Mouse (Mus musculus): ENCODE results near the gene Cactin. TPM values are rescaled to one million over a fixed set of nuclear protein-coding genes. Genes with fewer than 3 reads are reported as not detected.
A peak's percentile ranks its signal among the peaks of the same experiment; 100 is the strongest.

The Cactin gene
- polyA plus RNA-seq, 1 experiment from 2014 or later, result 30.5 TPM

GRCm38 (mm10) chr10:81291511-81292104, 29.3 kb upstream of the Cactin start, which contains the start of gene Tjp3:
Tjp3 (minus strand) TSS chr10:81291581.
- peaks cover 8% of the 10 kb centered on the region; the same call in 1 of the 2 replicates for H3K4me1 ChIP-seq (ENCODE audit: control insufficient read depth, insufficient read depth, low read length)
- 72% methylated on average over 9 of the region's 9 CpGs for WGBS
- no peak within 1 kb of the TSS for H3K27ac ChIP-seq (replicated peaks; ENCODE audit: low read depth, low read length)
- H3K4me3 ChIP-seq (ENCODE audit: low read depth, low read length), result peak within 1 kb of the TSS; percentile 91
- no peaks in the 10 kb centered on the region for H3K36me3 ChIP-seq (replicated peaks; ENCODE audit: control insufficient read depth, insufficient read depth, low read depth, low read length)
- H3K4me2 ChIP-seq (ENCODE audit: low read depth, low read length), result no peak within 1 kb of the TSS
- DNase-seq (ENCODE audit: low spot score) (no peak), ATAC-seq (replicated peaks; ENCODE audit: insufficient number of reproducible peaks, low FRiP score, low TSS enrichment, low read depth) (no peak)
- H3K9me3 ChIP-seq (replicated peaks; ENCODE audit: control insufficient read depth, low read length), result no peaks in the 10 kb centered on the region
- peaks cover 19% of the 10 kb centered on the region for H3K27me3 ChIP-seq (ENCODE audit: control insufficient read depth, insufficient read depth, low read length)
- H3K9ac ChIP-seq (replicated peaks; ENCODE audit: low read length), result no peak within 1 kb of the TSS

DNA sequence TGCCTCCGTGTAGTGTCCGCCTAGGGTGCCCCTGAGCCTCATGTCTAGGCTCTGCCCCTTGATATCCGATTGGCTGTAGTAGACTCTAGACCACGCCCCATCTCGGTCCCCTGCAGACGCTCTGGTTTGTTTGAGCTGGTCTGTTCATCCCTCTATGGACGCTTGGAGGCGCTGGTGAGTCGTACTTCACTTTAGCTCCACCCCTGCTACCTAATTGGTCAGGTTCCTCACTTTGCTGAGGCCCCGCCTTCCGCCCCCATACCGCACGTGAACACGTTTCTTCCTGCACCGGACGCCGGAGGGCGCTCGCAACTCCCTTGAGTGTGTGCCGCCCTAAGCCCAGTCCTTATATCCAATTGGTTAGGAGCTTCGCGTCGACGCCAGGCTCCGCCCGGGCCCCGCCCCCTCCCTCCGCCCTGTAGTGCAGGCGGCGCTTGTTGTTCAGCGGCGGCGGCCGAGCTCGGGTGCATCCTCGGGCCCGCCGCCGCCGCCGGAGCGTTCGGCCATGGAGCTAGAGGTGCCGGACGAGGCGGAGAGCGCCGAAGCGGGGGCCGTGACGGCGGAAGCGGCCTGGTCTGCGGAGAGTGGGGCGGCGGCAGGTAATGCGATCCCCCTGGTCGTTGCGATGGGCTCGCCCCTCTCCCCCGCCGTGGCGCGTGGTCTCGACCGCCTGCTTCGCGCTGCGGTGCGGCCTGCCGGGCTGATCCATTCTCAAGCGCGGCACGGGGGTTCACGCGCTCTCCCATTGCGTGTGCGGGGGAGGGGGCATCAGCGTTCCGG, 28.2 kb upstream of the Cactin start, which contains the start of gene Pip5k1c:
Pip5k1c (plus strand) TSS at position 410 of the 780 bp plus-strand sequence.
- ATAC-seq (replicated peaks; ENCODE audit: insufficient number of reproducible peaks, low FRiP score, low TSS enrichment, low read depth) (peak; percentile 89), DNase-seq (ENCODE audit: low spot score) (peak; percentile 100)
- peak within 1 kb of the TSS; percentile 91 for H3K4me3 ChIP-seq (ENCODE audit: low read depth, low read length)
- peak within 1 kb of the TSS; percentile 87 for H3K9ac ChIP-seq (replicated peaks; ENCODE audit: low read length)
- H3K27ac ChIP-seq (replicated peaks; ENCODE audit: low read depth, low read length), result peak within 1 kb of the TSS; percentile 67
- H3K9me3 ChIP-seq (replicated peaks; ENCODE audit: control insufficient read depth, low read length), result no peaks in the 10 kb centered on the region
- peaks cover 18% of the 10 kb centered on the region for H3K27me3 ChIP-seq (ENCODE audit: control insufficient read depth, insufficient read depth, low read length)
- WGBS, result under 1% methylated on average over 76 of the region's 80 CpGs
- peaks cover 8% of the 10 kb centered on the region; the same call in 1 of the 2 replicates for H3K4me1 ChIP-seq (ENCODE audit: control insufficient read depth, insufficient read depth, low read length)
- H3K4me2 ChIP-seq (ENCODE audit: low read depth, low read length), result peak within 1 kb of the TSS; percentile 75
- no peaks in the 10 kb centered on the region for H3K36me3 ChIP-seq (replicated peaks; ENCODE audit: control insufficient read depth, insufficient read depth, low read depth, low read length)

DNA sequence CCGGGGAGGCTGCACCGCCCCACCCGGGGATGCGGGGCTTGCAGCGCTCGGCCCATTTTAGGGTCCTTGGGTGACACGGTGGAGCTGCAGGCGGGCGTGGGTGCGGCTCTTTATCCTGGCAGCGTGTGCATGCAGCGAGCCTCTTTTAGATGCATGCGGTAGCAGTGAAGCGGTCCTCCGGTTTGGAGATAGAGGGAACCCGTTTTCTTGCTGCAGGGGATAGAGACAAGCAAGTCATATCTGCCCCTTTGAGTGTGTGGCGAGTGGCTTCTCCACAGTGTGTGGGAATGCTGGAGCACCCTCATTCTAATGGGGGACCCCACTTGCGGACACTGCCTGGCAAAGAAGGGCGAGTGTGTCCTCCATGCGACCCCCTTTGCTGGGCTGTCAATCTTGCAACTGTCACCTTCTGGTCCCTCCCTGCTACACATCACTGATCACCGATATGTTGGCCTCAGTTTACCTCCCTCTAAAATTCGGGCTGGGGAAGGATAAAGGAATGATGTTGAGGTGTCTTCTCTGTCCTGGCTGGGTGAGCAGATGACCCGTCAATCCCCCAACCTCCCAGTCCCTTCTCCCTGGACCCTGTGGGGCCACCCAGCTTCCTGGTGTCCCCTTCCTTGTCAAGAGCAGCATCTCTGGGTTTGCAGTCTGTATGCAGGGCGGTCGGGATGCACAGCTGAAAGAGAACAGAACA, 27.4 kb upstream of the Cactin start:
- 3% methylated on average over 24 of the region's 25 CpGs for WGBS
- H3K9ac ChIP-seq (replicated peaks; ENCODE audit: low read length), result peak overlapping the region; percentile 87
- peak overlapping the region; percentile 91 for H3K4me3 ChIP-seq (ENCODE audit: low read depth, low read length)
- peak overlapping the region; percentile 67; the same call in 1 of the 2 replicates for H3K27ac ChIP-seq (replicated peaks; ENCODE audit: low read depth, low read length)
- ATAC-seq (replicated peaks; ENCODE audit: insufficient number of reproducible peaks, low FRiP score, low TSS enrichment, low read depth) (peak; percentile 2; the same call in 1 of the 2 replicates), DNase-seq (ENCODE audit: low spot score) (no peak)
- peaks cover 8% of the 10 kb centered on the region; the same call in 1 of the 2 replicates for H3K4me1 ChIP-seq (ENCODE audit: control insufficient read depth, insufficient read depth, low read length)
- no peaks in the 10 kb centered on the region for H3K36me3 ChIP-seq (replicated peaks; ENCODE audit: control insufficient read depth, insufficient read depth, low read depth, low read length)
- H3K9me3 ChIP-seq (replicated peaks; ENCODE audit: control insufficient read depth, low read length), result no peaks in the 10 kb centered on the region
- H3K27me3 ChIP-seq (ENCODE audit: control insufficient read depth, insufficient read depth, low read length), result peaks cover 18% of the 10 kb centered on the region
- H3K4me2 ChIP-seq (ENCODE audit: low read depth, low read length), result peak overlapping the region; percentile 75

GRCm38 (mm10) chr10:81294442-81294841, 26.5 kb upstream of the Cactin start:
- Histone ChIP-seq H3K4me3 (ENCODE audit: low read depth, low read length) (peak overlapping the region; percentile 91), H3K4me1 (ENCODE audit: control insufficient read depth, insufficient read depth, low read length) (peaks cover 8% of the 10 kb centered on the region; the same call in 1 of the 2 replicates), H3K36me3 (replicated peaks; ENCODE audit: control insufficient read depth, insufficient read depth, low read depth, low read length) (no peaks in the 10 kb centered on the region), H3K9me3 (replicated peaks; ENCODE audit: control insufficient read depth, low read length) (no peaks in the 10 kb centered on the region), H3K27me3 (ENCODE audit: control insufficient read depth, insufficient read depth, low read length) (peaks cover 18% of the 10 kb centered on the region), H3K9ac (replicated peaks; ENCODE audit: low read length) (peak overlapping the region; percentile 87), H3K4me2 (ENCODE audit: low read depth, low read length) (peak overlapping the region; percentile 75), H3K27ac (replicated peaks; ENCODE audit: low read depth, low read length) (no peak overlapping the region)
- WGBS, result 58% methylated on average over 8 of the region's 8 CpGs
- ATAC-seq (replicated peaks; ENCODE audit: insufficient number of reproducible peaks, low FRiP score, low TSS enrichment, low read depth) (no peak), DNase-seq (ENCODE audit: low spot score) (no peak)

- ATAC-seq (replicated peaks; ENCODE audit: insufficient number of reproducible peaks, low FRiP score, low TSS enrichment, low read depth) (no peak), DNase-seq (ENCODE audit: low spot score) (no peak)
- H3K9ac ChIP-seq (replicated peaks; ENCODE audit: low read length), result no peak overlapping the region
- no peaks in the 10 kb centered on the region for H3K36me3 ChIP-seq (replicated peaks; ENCODE audit: control insufficient read depth, insufficient read depth, low read depth, low read length)
- no peak overlapping the region for H3K4me3 ChIP-seq (ENCODE audit: low read depth, low read length)
- H3K4me1 ChIP-seq (ENCODE audit: control insufficient read depth, insufficient read depth, low read length), result peaks cover 8% of the 10 kb centered on the region; the same call in 1 of the 2 replicates
- peaks cover 13% of the 10 kb centered on the region for H3K27me3 ChIP-seq (ENCODE audit: control insufficient read depth, insufficient read depth, low read length)
- WGBS, result 93% methylated on average over 6 of the region's 6 CpGs
- no peak overlapping the region for H3K27ac ChIP-seq (replicated peaks; ENCODE audit: low read depth, low read length)
- H3K9me3 ChIP-seq (replicated peaks; ENCODE audit: control insufficient read depth, low read length), result no peaks in the 10 kb centered on the region
- H3K4me2 ChIP-seq (ENCODE audit: low read depth, low read length), result no peak overlapping the region
Measured at GRCm38 (mm10) chr10:81295185-81295584, 25.7 kb upstream of the Cactin start.

DNA sequence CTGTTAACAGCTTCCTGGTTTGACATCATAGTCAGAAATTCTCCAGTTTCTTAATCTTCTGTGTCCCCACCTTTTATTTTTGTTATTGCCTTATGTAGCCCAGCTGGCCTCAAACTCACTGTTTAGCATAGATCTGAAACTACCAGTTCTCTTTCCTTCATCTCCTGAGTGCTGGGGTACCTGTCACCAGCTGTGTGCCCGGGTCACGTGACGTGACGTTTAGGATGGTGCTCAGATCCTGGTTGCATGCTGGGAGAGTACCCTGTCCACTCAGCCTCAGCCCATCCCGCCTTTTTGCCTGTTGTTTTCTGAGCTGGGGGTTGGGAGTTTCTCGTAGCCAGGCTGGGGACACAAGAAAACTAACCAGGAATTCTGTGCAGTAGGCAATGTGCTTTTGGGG, 23.7 kb upstream of the Cactin start:
- no peak overlapping the region for H3K27ac ChIP-seq (replicated peaks; ENCODE audit: low read depth, low read length)
- H3K9me3 ChIP-seq (replicated peaks; ENCODE audit: control insufficient read depth, low read length), result no peaks in the 10 kb centered on the region
- no peak overlapping the region for H3K9ac ChIP-seq (replicated peaks; ENCODE audit: low read length)
- ATAC-seq (replicated peaks; ENCODE audit: insufficient number of reproducible peaks, low FRiP score, low TSS enrichment, low read depth) (no peak), DNase-seq (ENCODE audit: low spot score) (no peak)
- H3K36me3 ChIP-seq (replicated peaks; ENCODE audit: control insufficient read depth, insufficient read depth, low read depth, low read length), result no peaks in the 10 kb centered on the region
- peaks cover 8% of the 10 kb centered on the region; the same call in 1 of the 2 replicates for H3K4me1 ChIP-seq (ENCODE audit: control insufficient read depth, insufficient read depth, low read length)
- H3K27me3 ChIP-seq (ENCODE audit: control insufficient read depth, insufficient read depth, low read length), result no peaks in the 10 kb centered on the region
- WGBS, result 67% methylated on average over 6 of the region's 6 CpGs
- H3K4me3 ChIP-seq (ENCODE audit: low read depth, low read length), result no peak overlapping the region
- H3K4me2 ChIP-seq (ENCODE audit: low read depth, low read length), result no peak overlapping the region

DNA sequence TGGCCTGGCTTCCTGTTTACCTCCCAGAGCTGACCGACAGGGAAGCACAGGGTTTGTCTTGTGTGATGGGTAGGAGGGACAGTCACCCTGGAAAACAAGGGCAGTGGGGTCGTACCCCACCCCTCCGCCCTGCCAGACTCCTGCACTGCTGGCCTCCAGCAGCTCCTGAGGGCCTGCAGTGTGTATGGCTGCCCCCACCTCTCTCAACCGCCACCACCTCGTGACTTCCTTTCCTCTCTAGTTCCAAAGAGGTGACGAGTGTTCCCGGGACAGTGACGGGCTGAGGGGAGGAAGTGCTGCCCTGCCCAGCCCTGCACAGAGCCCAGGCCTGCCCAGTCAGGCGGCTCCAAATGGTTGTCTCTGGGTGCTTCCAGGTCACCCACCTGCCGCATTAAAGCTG, 23.1 kb upstream of the Cactin start:
- Histone ChIP-seq H3K9me3 (replicated peaks; ENCODE audit: control insufficient read depth, low read length) (no peaks in the 10 kb centered on the region), H3K36me3 (replicated peaks; ENCODE audit: control insufficient read depth, insufficient read depth, low read depth, low read length) (no peaks in the 10 kb centered on the region), H3K4me2 (ENCODE audit: low read depth, low read length) (no peak overlapping the region), H3K27me3 (ENCODE audit: control insufficient read depth, insufficient read depth, low read length) (no peaks in the 10 kb centered on the region), H3K27ac (replicated peaks; ENCODE audit: low read depth, low read length) (no peak overlapping the region), H3K4me1 (ENCODE audit: control insufficient read depth, insufficient read depth, low read length) (peaks cover 8% of the 10 kb centered on the region; the same call in 1 of the 2 replicates), H3K4me3 (ENCODE audit: low read depth, low read length) (no peak overlapping the region), H3K9ac (replicated peaks; ENCODE audit: low read length) (no peak overlapping the region)
- DNase-seq (ENCODE audit: low spot score) (no peak), ATAC-seq (replicated peaks; ENCODE audit: insufficient number of reproducible peaks, low FRiP score, low TSS enrichment, low read depth) (no peak)
- WGBS, result 45% methylated on average over 10 of the region's 10 CpGs

Measured in embryonic facial prominence, embryonic 11.5 days (tissue).